22 mouse cellular contexts compared by ENCODE assay signal in genomic region chr7:27323001-27323400, GRCm38 (mm10). TPM values are rescaled to one million over a fixed set of nuclear protein-coding genes. Genes with fewer than 3 reads are reported as not detected.
A peak's percentile ranks its signal among the peaks of the same experiment; 100 is the strongest.
DNase-seq lines count a peak whose midpoint lies in the region; TF ChIP-seq lines count a peak whose summit lies in the region.
"Had no signal": no experiment of that assay in that cellular context is flagged by ENCODE, and none has a peak within 500 bp of the region (broad histone marks: within the 10 kb centered on the region; RNA-seq: fewer than 3 reads in every experiment).

No protein-coding gene starts in this region.

- no peak for TF ChIP-seq CTCF in gastrocnemius, adult 2 months (IDR thresholded peaks at IDR 0.05)
- TF ChIP-seq CTCF in heart, adult 2 months (IDR thresholded peaks at IDR 0.05): no peak
- 0 out of 2 replicates have a peak, but pooled peaks have one; percentile 7 for TF ChIP-seq CTCF in E14TG2a.4 (conservative IDR thresholded peaks at IDR 0.05; ENCODE audit: low read length)

- H3K4me1 ChIP-seq in heart, adult 2 months (ENCODE audit: control insufficient read depth, insufficient read depth, low read length): peaks cover 10% of the 10 kb centered on the region
- H3K4me1 ChIP-seq in E14TG2a.4 (replicated peaks; ENCODE audit: low read depth, low read length): peaks cover 93% of the 10 kb centered on the region

- no peak for TF ChIP-seq EP300 in heart, adult 2 months (IDR thresholded peaks at IDR 0.05; ENCODE audit: insufficient read depth, low read depth, low read length)

- no peaks in the 10 kb centered on the region for H3K9me3 ChIP-seq in E14TG2a.4 (ENCODE audit: low read length)
- H3K9me3 ChIP-seq: embryonic facial prominence, embryonic 10.5 days; embryonic facial prominence, embryonic 12.5 days; forebrain, embryonic 12.5 days had no signal

- no peaks in the 10 kb centered on the region for H3K27me3 ChIP-seq in heart, adult 2 months (ENCODE audit: control insufficient read depth, insufficient read depth, low read length)
- H3K27me3 ChIP-seq in E14TG2a.4 (ENCODE audit: insufficient read depth, low read length): no peaks in the 10 kb centered on the region

- H3K9ac ChIP-seq in heart, adult 2 months (ENCODE audit: low read depth, low read length): no peak overlapping the region
- H3K9ac ChIP-seq: embryonic facial prominence, embryonic 12.5 days; forebrain, embryonic 12.5 days had no signal

- H3K79me2 ChIP-seq in heart, adult 2 months (replicated peaks; ENCODE audit: control insufficient read depth, insufficient read depth, low read length): no peaks in the 10 kb centered on the region

- DNase-seq in gastrocnemius, adult 2 months: no peak
- DNase-seq in gastrocnemius, postnatal 10 days: no peak
- no peak for DNase-seq in heart, adult 2 months
- DNase-seq in heart, adult 8-10 months (ENCODE audit: low spot score): no peak
- DNase-seq in lung, postnatal 36 days: no peak
- DNase-seq: adrenal gland, adult 8-10 months; adrenal gland, postnatal 14 days; adrenal gland, postnatal 36 days; B cell, adult 2 months; cerebellum, adult 11-12 months; cerebellum, adult 2 months; cerebellum, adult 9-10 months; cerebellum, postnatal 10 days; cerebellum, postnatal 25 days had no signal

- TF ChIP-seq POLR2A in heart, adult 2 months (IDR thresholded peaks at IDR 0.05; ENCODE audit: insufficient read depth, low read depth, low read length): no peak

- no peaks in the 10 kb centered on the region for H3K36me3 ChIP-seq in heart, adult 2 months (ENCODE audit: control insufficient read depth, insufficient read depth, low read length)
- peaks cover 90% of the 10 kb centered on the region for H3K36me3 ChIP-seq in E14TG2a.4 (ENCODE audit: insufficient read depth, low read length)
- H3K36me3 ChIP-seq: embryonic facial prominence, embryonic 10.5 days; embryonic facial prominence, embryonic 12.5 days; forebrain, embryonic 12.5 days had no signal

- intact Hi-C loops in gastrocnemius, adult 2 months (cut with DNase I): no loop called here
- intact Hi-C loops in heart, adult 2 months (cut with DNase I): no loop called here

- 94% methylated on average over 5 of the region's 5 CpGs for WGBS in heart, adult 2 months

- peak overlapping the region; percentile 48; the same call in 1 of the 2 replicates for H3K27ac ChIP-seq in gastrocnemius, adult 2 months
- peak overlapping the region; percentile 34 for H3K27ac ChIP-seq in heart, adult 2 months
- H3K27ac ChIP-seq: embryonic facial prominence, embryonic 10.5 days; embryonic facial prominence, embryonic 12.5 days; forebrain, embryonic 12.5 days had no signal

- H3K4me3 ChIP-seq in gastrocnemius, adult 2 months: no peak overlapping the region
- no peak overlapping the region for H3K4me3 ChIP-seq in heart, adult 2 months
- peak overlapping the region; percentile 37; the same call in 1 of the 2 replicates for H3K4me3 ChIP-seq in E14TG2a.4 (replicated peaks; ENCODE audit: low read length)
- H3K4me3 ChIP-seq: embryonic facial prominence, embryonic 10.5 days; embryonic facial prominence, embryonic 12.5 days; forebrain, embryonic 12.5 days had no signal

RNA-seq across cellular contexts. Expression of gene Ltbp4, which starts 14.5 kb away (rescaled TPM):
- 10 to 100 TPM; 48.0 to 81.2 TPM for total RNA-seq in gastrocnemius, adult 2 months (2021)
- total RNA-seq in gastrocnemius, postnatal 10 days (2021): 100 to 1,000 TPM; 131 to 165 TPM
- total RNA-seq in heart, adult 2 months (2021): 100 to 1,000 TPM; 187 to 221 TPM
- 349 and 374 TPM in 2 replicates for polyA plus RNA-seq in heart, adult 2 months (2012; rRNA removed)
- total RNA-seq in heart, adult 8-10 months (2022): 100 to 1,000 TPM; 166 to 198 (median 187) TPM

RNA-seq across cellular contexts. Expression of gene Shkbp1, which starts 32.8 kb away (rescaled TPM):
- total RNA-seq in gastrocnemius, adult 2 months (2021): 1 to 10 TPM; 2.3 to 2.8 TPM
- total RNA-seq in gastrocnemius, postnatal 10 days (2021): 1 to 10 TPM; 6.1 to 8.1 TPM
- total RNA-seq in heart, adult 2 months (2021): 1 to 10 TPM; 4.6 to 7.1 TPM
- polyA plus RNA-seq in heart, adult 2 months (2012; rRNA removed): 17.3 and 20.2 TPM in 2 replicates
- total RNA-seq in heart, adult 8-10 months (2022): 1 to 10 TPM; 4.8 to 8.0 (median 6.0) TPM

RNA-seq across cellular contexts. Expression of gene Gm20479, which starts 34.2 kb away (rescaled TPM):
- not detected for total RNA-seq in gastrocnemius, adult 2 months (2021)
- total RNA-seq in gastrocnemius, postnatal 10 days (2021): not detected
- under 1 TPM in 1 of 2 experiments, not detected in 1; 0.52 TPM for total RNA-seq in heart, adult 2 months (2021)
- polyA plus RNA-seq in heart, adult 2 months (2012; rRNA removed): not detected in 2 replicates
- total RNA-seq in heart, adult 8-10 months (2022): not detected
- total RNA-seq: MEL had no signal
- polyA plus RNA-seq: CD4-positive, CD25-positive, alpha-beta regulatory T cell, adult 4 months; cerebellum, adult 2 months; embryonic facial prominence, embryonic 10.5 days; embryonic facial prominence, embryonic 14.5 days; forebrain, embryonic 12.5 days; forebrain, embryonic 16.5 days had no signal
